Mouse (Mus musculus) stomach, postnatal 0 days (tissue): ENCODE data around the gene Srsf1.

Experiments
- CTCF ChIP-seq: IDR thresholded peaks from 2 replicates; pipeline ENCODE4 v1.5.1; 2016; ENCODE audit warnings: antibody characterized with exemption, low read depth, mild to moderate bottlenecking, moderate library complexity
- EP300 ChIP-seq: optimal IDR thresholded peaks from 2 replicates; pipeline ENCODE3; 2016; ENCODE audit warnings: antibody characterized with exemption

DNA sequence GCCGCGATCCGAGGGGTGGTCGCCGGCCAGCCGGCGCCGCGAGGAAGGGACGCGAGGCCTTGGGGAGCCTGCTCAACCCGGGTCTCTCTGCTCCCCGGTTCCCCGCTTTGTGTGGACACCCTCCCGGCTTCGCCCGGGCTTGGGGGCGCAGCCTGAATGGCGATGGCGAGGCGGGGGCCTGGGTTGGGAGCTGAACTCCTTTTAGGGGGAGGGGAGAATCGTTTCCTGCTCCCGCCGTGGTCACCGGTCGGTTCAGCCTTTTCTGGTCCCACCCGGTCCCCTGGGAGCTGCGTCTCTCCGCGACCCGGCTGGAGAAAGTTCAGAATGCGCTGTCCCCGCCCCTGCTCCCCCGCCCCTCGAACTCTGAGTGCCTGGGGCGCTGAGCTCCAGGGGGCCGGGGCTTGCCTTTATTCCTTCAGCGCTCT is 52.4 kb downstream of the Srsf1 start:
- TF ChIP-seq CTCF (no peak), EP300 (no peak)
